Mouse (Mus musculus): Measurements from ENCODE around the gene Grb10. TPM values are rescaled to one million over a fixed set of nuclear protein-coding genes. Genes with fewer than 3 reads are reported as not detected.
A peak's percentile ranks its signal among the peaks of the same experiment; 100 is the strongest.

The Grb10 gene
- polyA plus RNA-seq, 2 experiments = 243 to 644 TPM

- Histone ChIP-seq H3K27ac (replicated peaks; ENCODE audit: low read depth, low read length) (peak overlapping the region; percentile 96), H3K4me2 (replicated peaks; ENCODE audit: low read depth, low read length, severe bottlenecking) (peak overlapping the region; percentile 60), H3K4me3 (replicated peaks; ENCODE audit: low read length) (peak overlapping the region; percentile 61), H3K36me3 (ENCODE audit: control insufficient read depth, insufficient read depth, low read length) (peaks cover 7% of the 10 kb centered on the region; the same call in 1 of the 2 replicates), H3K4me1 (ENCODE audit: control insufficient read depth, insufficient read depth, low read length) (no peaks in the 10 kb centered on the region; the same call in 1 of the 2 replicates), H3K9ac (ENCODE audit: low read depth, low read length, severe bottlenecking) (peak overlapping the region; percentile 98), H3K9me3 (ENCODE audit: control insufficient read depth, low read length) (0 out of 2 replicates have a peak, but pooled peaks cover under 1% of the 10 kb centered on the region), H3K27me3 (ENCODE audit: control insufficient read depth, insufficient read depth, low read length) (peaks cover 56% of the 10 kb centered on the region)
- DNase-seq (ENCODE audit: low spot score) (no peak), ATAC-seq (ENCODE audit: low FRiP score, low read depth) (no peak)
- 40% methylated on average over 4 of the region's 4 CpGs for WGBS
- TF ChIP-seq POLR2A (IDR thresholded peaks at IDR 0.05; ENCODE audit: borderline replicate concordance, extremely low read depth, insufficient read depth, insufficient read length) = no peak
Measured at GRCm38 (mm10) chr11:12034781-12035180, 3.7 kb downstream of the Grb10 start.

- 37% methylated on average over 5 of the region's 5 CpGs for whole genome bisulfite sequencing
- Histone ChIP-seq H3K27ac (replicated peaks; ENCODE audit: low read depth, low read length) (peak overlapping the region; percentile 96), H3K4me1 (ENCODE audit: control insufficient read depth, insufficient read depth, low read length) (no peaks in the 10 kb centered on the region; the same call in 1 of the 2 replicates), H3K4me3 (replicated peaks; ENCODE audit: low read length) (peak overlapping the region; percentile 61), H3K4me2 (replicated peaks; ENCODE audit: low read depth, low read length, severe bottlenecking) (peak overlapping the region; percentile 60), H3K9me3 (ENCODE audit: control insufficient read depth, low read length) (peaks cover 5% of the 10 kb centered on the region; the same call in 1 of the 2 replicates), H3K27me3 (ENCODE audit: control insufficient read depth, insufficient read depth, low read length) (peaks cover 56% of the 10 kb centered on the region), H3K36me3 (ENCODE audit: control insufficient read depth, insufficient read depth, low read length) (peaks cover 11% of the 10 kb centered on the region), H3K9ac (ENCODE audit: low read depth, low read length, severe bottlenecking) (peak overlapping the region; percentile 98)
- TF ChIP-seq POLR2A (IDR thresholded peaks at IDR 0.05; ENCODE audit: borderline replicate concordance, extremely low read depth, insufficient read depth, insufficient read length) = no peak
- peak; percentile 14 for DNase-seq (ENCODE audit: low spot score)
- no peak for ATAC-seq (ENCODE audit: low FRiP score, low read depth)
Measured at GRCm38 (mm10) chr11:12034371-12034770, 4.1 kb downstream of the Grb10 start.

- H3K27ac ChIP-seq (replicated peaks; ENCODE audit: low read depth, low read length) = no peak overlapping the region
- no peak for ATAC-seq (ENCODE audit: low FRiP score, low read depth)
- TF ChIP-seq POLR2A (IDR thresholded peaks at IDR 0.05; ENCODE audit: borderline replicate concordance, extremely low read depth, insufficient read depth, insufficient read length) = no peak
- H3K4me3 ChIP-seq (replicated peaks; ENCODE audit: low read length) = peak overlapping the region; percentile 61
- H3K36me3 ChIP-seq (ENCODE audit: control insufficient read depth, insufficient read depth, low read length) = peaks cover 27% of the 10 kb centered on the region
- peaks cover 65% of the 10 kb centered on the region for H3K27me3 ChIP-seq (ENCODE audit: control insufficient read depth, insufficient read depth, low read length)
- H3K9me3 ChIP-seq (ENCODE audit: control insufficient read depth, low read length) = peaks cover 20% of the 10 kb centered on the region
- 21% methylated on average over 5 of the region's 5 CpGs for WGBS
- no peaks in the 10 kb centered on the region for H3K4me1 ChIP-seq (ENCODE audit: control insufficient read depth, insufficient read depth, low read length)
- DNase-seq (ENCODE audit: low spot score) = no peak
- H3K4me2 ChIP-seq (replicated peaks; ENCODE audit: low read depth, low read length, severe bottlenecking) = peak overlapping the region; percentile 60
- H3K9ac ChIP-seq (ENCODE audit: low read depth, low read length, severe bottlenecking) = peak overlapping the region; percentile 16; the same call in 1 of the 2 replicates
Measured at GRCm38 (mm10) chr11:12032831-12033230, 5.7 kb downstream of the Grb10 start.

- ATAC-seq (ENCODE audit: low FRiP score, low read depth) (no peak), DNase-seq (ENCODE audit: low spot score) (no peak)
- Histone ChIP-seq H3K9ac (ENCODE audit: low read depth, low read length, severe bottlenecking) (no peak overlapping the region), H3K27ac (replicated peaks; ENCODE audit: low read depth, low read length) (no peak overlapping the region), H3K27me3 (ENCODE audit: control insufficient read depth, insufficient read depth, low read length) (peaks cover 69% of the 10 kb centered on the region), H3K4me3 (replicated peaks; ENCODE audit: low read length) (peak overlapping the region; percentile 25), H3K36me3 (ENCODE audit: control insufficient read depth, insufficient read depth, low read length) (peaks cover 63% of the 10 kb centered on the region), H3K9me3 (ENCODE audit: control insufficient read depth, low read length) (peaks cover 65% of the 10 kb centered on the region), H3K4me2 (replicated peaks; ENCODE audit: low read depth, low read length, severe bottlenecking) (peak overlapping the region; percentile 52), H3K4me1 (ENCODE audit: control insufficient read depth, insufficient read depth, low read length) (no peaks in the 10 kb centered on the region)
- 64% methylated on average over 17 of the region's 17 CpGs for WGBS
- no peak for TF ChIP-seq POLR2A (IDR thresholded peaks at IDR 0.05; ENCODE audit: borderline replicate concordance, extremely low read depth, insufficient read depth, insufficient read length)
Measured at GRCm38 (mm10) chr11:12026638-12027037, 11.8 kb downstream of the Grb10 start.

- no peak overlapping the region for H3K9ac ChIP-seq (ENCODE audit: low read depth, low read length, severe bottlenecking)
- peak overlapping the region; percentile 52 for H3K4me2 ChIP-seq (replicated peaks; ENCODE audit: low read depth, low read length, severe bottlenecking)
- ATAC-seq (ENCODE audit: low FRiP score, low read depth) (peak; percentile 92), DNase-seq (ENCODE audit: low spot score) (peak; percentile 74)
- peaks cover 70% of the 10 kb centered on the region for H3K36me3 ChIP-seq (ENCODE audit: control insufficient read depth, insufficient read depth, low read length)
- TF ChIP-seq POLR2A (IDR thresholded peaks at IDR 0.05; ENCODE audit: borderline replicate concordance, extremely low read depth, insufficient read depth, insufficient read length) = no peak
- 68% methylated on average over 108 of the region's 108 CpGs for WGBS
- H3K27me3 ChIP-seq (ENCODE audit: control insufficient read depth, insufficient read depth, low read length) = peaks cover 74% of the 10 kb centered on the region
- no peaks in the 10 kb centered on the region for H3K4me1 ChIP-seq (ENCODE audit: control insufficient read depth, insufficient read depth, low read length)
- H3K27ac ChIP-seq (replicated peaks; ENCODE audit: low read depth, low read length) = no peak overlapping the region
- H3K9me3 ChIP-seq (ENCODE audit: control insufficient read depth, low read length) = peaks cover 65% of the 10 kb centered on the region
- peak overlapping the region; percentile 25 for H3K4me3 ChIP-seq (replicated peaks; ENCODE audit: low read length)
Measured at GRCm38 (mm10) chr11:12025756-12026593, 12.5 kb downstream of the Grb10 start.
